Mouse (Mus musculus): ENCODE data around the gene Hc. TPM values are rescaled to one million over a fixed set of nuclear protein-coding genes. Genes with fewer than 3 reads are reported as not detected.

Hc gene
- polyA plus RNA-seq, 1 experiment from 2014 or later, result 1.6 TPM

DNA sequence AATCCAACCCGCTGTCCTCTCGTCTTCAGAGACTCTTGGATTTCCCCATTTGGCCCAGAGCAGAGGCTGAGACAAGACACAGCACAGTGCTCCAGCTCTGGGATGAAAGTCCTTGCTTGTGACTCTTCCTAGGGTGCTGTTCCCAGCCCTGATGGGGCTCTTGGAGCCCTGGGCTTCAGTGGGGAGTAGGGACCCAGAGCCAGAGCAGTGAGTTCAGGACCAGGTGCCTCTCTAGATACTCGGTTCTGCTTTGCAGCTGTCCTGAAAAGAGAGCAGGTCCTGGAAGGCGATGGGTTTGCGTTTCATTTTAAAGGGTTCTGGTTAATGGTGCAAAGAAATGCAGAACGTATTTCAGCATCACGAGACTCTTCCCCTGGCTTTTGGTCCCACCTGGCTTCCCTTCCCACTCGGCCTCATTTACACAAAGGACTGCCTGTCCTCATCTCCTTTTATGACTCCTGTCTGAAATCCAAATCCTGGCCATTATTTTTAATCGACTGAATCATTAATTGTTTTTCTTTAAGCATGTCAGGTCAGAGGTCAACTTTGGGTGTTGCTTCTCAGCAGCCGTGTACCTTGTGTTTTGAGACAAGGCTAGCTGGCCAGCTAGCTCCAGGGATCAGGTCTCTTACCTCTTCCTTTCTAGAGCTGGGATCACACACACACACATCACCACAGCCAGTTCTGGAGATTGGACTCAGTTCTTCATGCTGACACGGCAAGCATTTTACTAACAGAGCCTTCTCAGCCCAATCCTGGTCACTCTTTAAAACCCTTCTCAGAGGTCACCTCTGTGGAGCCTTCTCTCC lies 90.0 kb downstream of the Hc start:
- Histone ChIP-seq H3K27me3 (no peaks in the 10 kb centered on the region), H3K4me1 (no peaks in the 10 kb centered on the region), H3K4me3 (no peak overlapping the region), H3K36me3 (no peaks in the 10 kb centered on the region), H3K9me3 (no peaks in the 10 kb centered on the region), H3K27ac (no peak overlapping the region), H3K4me2 (no peak overlapping the region), H3K9ac (no peak overlapping the region)
- ATAC-seq (ENCODE audit: borderline replicate concordance, extremely low read depth, low FRiP score, low TSS enrichment), result no peak
- 74% methylated on average over 11 of the region's 11 CpGs for WGBS

DNA sequence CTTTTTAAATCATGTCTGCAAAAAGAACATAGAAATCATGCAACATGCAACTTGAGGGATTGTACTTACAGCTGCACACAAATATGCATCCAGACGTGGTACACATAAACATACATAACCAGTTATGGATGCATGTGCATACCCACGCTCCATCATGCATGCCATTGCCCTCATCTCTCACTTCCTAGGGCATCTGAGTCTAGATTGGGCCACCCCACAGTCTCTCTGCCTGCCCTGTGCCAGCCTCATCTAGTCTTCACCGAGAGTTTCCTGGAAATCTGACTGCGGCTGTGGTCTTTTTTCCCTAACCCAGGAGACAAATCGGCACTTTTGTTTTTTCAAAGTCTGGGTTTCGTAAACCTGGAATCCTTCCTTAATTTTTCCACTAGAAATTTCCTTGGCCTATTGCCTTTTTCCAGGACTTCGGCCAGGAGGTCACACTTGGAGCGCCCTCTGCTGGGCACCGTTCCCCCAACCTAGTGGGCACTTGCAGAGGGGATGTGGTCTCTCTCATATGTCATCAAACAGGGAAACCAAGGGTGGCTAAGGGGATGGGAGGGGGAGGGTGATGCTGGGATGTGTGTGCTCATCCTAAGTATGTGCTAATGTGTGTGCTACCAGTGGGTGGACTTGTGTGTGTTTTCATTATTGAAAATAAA lies 91.0 kb downstream of the Hc start:
- no peak overlapping the region for H3K4me3 ChIP-seq
- H3K36me3 ChIP-seq, result no peaks in the 10 kb centered on the region
- H3K27me3 ChIP-seq, result no peaks in the 10 kb centered on the region
- ATAC-seq (ENCODE audit: borderline replicate concordance, extremely low read depth, low FRiP score, low TSS enrichment), result no peak
- H3K27ac ChIP-seq, result no peak overlapping the region
- H3K4me2 ChIP-seq, result no peak overlapping the region
- H3K9ac ChIP-seq, result no peak overlapping the region
- H3K4me1 ChIP-seq, result peaks cover 5% of the 10 kb centered on the region
- 31% methylated on average over 9 of the region's 9 CpGs for WGBS
- no peaks in the 10 kb centered on the region for H3K9me3 ChIP-seq

DNA sequence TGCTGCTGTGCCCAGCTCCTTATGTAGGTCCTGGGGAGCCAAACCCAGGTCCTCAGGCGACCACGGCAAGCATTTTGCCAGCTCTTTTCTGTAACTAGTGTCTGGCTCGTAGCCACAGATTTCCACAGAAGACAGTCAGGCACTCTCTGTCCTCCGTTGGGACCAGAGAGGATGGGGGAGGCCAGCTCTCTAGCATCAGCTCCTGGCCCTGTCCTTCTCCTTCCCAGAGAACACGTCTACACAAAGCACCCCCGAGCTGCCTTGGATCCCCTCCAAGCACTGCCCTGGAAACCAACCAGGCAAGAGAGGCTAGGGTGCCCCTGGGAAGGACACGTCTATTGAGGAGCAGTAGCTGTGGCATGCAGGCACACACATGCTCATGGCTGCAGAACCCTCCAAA lies 92.1 kb downstream of the Hc start:
- no peak for ATAC-seq (ENCODE audit: borderline replicate concordance, extremely low read depth, low FRiP score, low TSS enrichment)
- WGBS, result 61% methylated on average over 7 of the region's 7 CpGs
- no peaks in the 10 kb centered on the region for H3K27me3 ChIP-seq

DNA sequence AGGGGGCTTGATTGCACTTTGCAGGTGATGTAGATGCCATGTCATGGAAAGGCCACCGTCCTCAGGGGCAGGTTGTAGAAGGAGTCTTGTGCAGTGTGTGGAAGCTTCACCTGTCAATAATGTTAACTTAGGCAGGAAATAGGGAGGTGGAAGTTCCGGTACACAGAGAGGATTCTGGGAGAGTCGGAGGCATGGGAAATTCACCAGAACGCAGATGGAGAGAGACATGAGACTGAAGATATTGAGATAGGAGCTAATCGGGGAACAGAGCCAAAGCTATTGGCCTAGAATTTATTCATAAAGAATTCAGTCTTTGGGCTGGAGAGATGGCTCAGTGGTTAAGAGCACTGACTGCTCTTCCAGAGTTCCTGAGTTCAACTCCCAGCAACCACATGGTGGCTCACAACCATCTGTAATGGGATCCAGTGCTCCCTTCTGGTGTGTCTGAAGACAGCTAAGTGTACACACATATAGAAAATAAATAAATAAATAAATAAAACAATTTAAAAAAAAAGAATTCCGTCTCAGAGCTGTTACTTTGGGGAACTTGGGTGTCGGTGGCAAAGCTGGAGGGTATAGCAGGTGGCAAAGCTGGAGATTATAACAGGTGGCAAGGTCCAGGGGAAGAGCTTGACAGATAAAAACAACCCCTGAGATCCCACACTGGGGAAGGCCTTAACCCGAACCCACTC lies 94.8 kb downstream of the Hc start:
- H3K4me3 ChIP-seq, result no peak overlapping the region
- 82% methylated on average over 8 of the region's 8 CpGs for WGBS
- no peak overlapping the region for H3K4me2 ChIP-seq
- H3K4me1 ChIP-seq, result peaks cover 16% of the 10 kb centered on the region
- no peak for ATAC-seq (ENCODE audit: borderline replicate concordance, extremely low read depth, low FRiP score, low TSS enrichment)
- no peaks in the 10 kb centered on the region for H3K9me3 ChIP-seq
- no peaks in the 10 kb centered on the region for H3K27me3 ChIP-seq
- no peak overlapping the region for H3K9ac ChIP-seq
- H3K36me3 ChIP-seq, result no peaks in the 10 kb centered on the region
- no peak overlapping the region for H3K27ac ChIP-seq

More for the DNA sequence above, 92.1 kb downstream of the Hc start:
- H3K27ac ChIP-seq, result no peak overlapping the region
- H3K36me3 ChIP-seq, result no peaks in the 10 kb centered on the region
- H3K4me3 ChIP-seq, result no peak overlapping the region
- H3K9ac ChIP-seq, result no peak overlapping the region
- H3K9me3 ChIP-seq, result no peaks in the 10 kb centered on the region
- H3K4me2 ChIP-seq, result no peak overlapping the region
- H3K4me1 ChIP-seq, result peaks cover 7% of the 10 kb centered on the region

DNA sequence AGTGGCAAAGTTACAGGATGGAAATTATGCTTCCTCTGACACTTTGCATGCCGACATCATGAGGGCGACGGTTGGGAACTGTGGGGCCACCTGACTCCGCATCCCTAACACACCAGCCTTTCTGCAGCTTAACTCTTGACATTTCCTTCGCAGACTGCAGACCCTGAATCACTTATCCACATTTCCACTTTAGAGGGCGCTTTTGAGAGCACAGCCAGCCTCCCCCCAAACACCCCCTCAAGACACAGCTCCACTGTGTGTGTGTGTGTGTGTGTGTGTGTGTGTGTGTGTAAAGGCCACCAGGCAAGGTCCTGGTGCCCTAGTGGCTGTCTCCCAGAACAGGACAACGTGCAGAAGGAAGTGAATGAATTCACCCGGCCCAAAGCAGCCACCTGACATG lies 95.4 kb downstream of the Hc start:
- no peaks in the 10 kb centered on the region for H3K9me3 ChIP-seq
- no peak for ATAC-seq (ENCODE audit: borderline replicate concordance, extremely low read depth, low FRiP score, low TSS enrichment)
- 68% methylated on average over 8 of the region's 8 CpGs for WGBS
- H3K27ac ChIP-seq, result no peak overlapping the region
- peaks cover 22% of the 10 kb centered on the region for H3K4me1 ChIP-seq
- no peaks in the 10 kb centered on the region for H3K36me3 ChIP-seq
- no peak overlapping the region for H3K4me2 ChIP-seq
- H3K27me3 ChIP-seq, result no peaks in the 10 kb centered on the region
- no peak overlapping the region for H3K9ac ChIP-seq
- no peak overlapping the region for H3K4me3 ChIP-seq

DNA sequence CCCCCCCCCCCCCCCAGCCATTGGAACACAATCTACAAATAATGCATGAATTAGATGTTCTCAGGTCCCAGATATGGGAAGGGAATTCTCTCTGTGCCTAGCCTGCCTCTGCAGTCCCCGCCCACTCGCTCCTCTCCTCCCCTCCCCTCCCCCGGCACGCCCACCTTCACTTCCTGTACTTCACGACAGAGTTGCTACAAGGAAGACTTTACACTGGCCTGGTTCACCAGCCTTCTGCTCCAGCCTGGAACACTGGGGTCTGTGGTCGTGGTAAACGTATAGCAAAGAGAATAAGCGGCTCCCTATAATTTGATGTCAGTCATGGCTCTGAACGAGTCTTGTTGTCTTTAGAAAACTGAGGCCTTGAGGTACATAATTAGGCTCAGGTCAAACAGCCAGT lies 95.9 kb downstream of the Hc start:
- H3K4me3 ChIP-seq, result no peak overlapping the region
- H3K4me1 ChIP-seq, result peaks cover 25% of the 10 kb centered on the region
- no peak overlapping the region; the same call in 1 of the 2 replicates for H3K4me2 ChIP-seq
- no peaks in the 10 kb centered on the region for H3K36me3 ChIP-seq
- H3K27ac ChIP-seq, result no peak overlapping the region
- H3K9me3 ChIP-seq, result no peaks in the 10 kb centered on the region
- peak; percentile 19; the same call in 1 of the 2 replicates for ATAC-seq (ENCODE audit: borderline replicate concordance, extremely low read depth, low FRiP score, low TSS enrichment)
- no peaks in the 10 kb centered on the region for H3K27me3 ChIP-seq
- H3K9ac ChIP-seq, result no peak overlapping the region
- 31% methylated on average over 9 of the region's 9 CpGs for WGBS

DNA sequence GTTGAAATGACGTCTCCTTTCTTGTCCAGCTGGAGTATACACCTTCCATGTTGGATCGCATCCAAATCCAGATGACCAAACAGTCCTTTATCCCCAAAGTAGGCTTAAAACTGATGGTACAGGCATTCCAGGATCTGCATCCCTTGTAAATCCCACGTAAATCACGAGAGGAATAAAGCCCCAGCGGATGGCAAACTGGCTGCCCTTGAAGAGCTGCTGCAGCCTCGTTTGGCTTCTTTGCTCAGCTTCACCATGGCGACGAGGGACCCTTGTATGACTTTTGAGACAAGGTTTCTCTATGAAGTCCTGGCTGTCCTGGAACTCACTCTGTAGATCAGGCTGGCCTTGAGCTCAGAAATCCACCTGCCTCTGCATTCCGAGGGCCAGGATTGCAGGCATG lies 96.6 kb downstream of the Hc start:
- H3K9me3 ChIP-seq, result no peaks in the 10 kb centered on the region
- H3K4me3 ChIP-seq, result no peak overlapping the region
- WGBS, result 60% methylated on average over 9 of the region's 9 CpGs
- no peaks in the 10 kb centered on the region for H3K36me3 ChIP-seq
- no peak overlapping the region for H3K4me2 ChIP-seq
- ATAC-seq (ENCODE audit: borderline replicate concordance, extremely low read depth, low FRiP score, low TSS enrichment), result no peak
- no peaks in the 10 kb centered on the region for H3K27me3 ChIP-seq
- no peak overlapping the region for H3K9ac ChIP-seq
- H3K27ac ChIP-seq, result no peak overlapping the region
- peaks cover 25% of the 10 kb centered on the region for H3K4me1 ChIP-seq

DNA sequence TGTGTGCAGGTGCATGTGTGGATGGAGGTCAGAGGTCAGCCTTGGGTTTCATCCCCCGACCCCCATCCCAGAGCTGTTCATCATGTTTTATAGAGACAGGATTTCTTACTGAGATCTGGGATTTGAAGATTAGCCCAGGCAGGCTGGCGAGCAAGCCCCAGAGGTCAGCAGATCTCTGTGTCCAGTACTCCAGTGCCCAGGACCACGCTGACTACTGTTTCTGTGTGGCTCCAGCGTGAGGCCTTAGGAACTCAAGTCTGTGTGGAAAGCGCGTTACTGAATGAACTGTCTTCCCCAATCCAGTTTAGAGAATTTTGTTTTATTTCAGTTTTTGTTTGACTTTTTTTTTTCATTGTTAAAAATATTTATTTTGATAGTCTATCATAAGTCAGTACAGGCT lies 97.0 kb downstream of the Hc start:
- H3K4me1 ChIP-seq, result peaks cover 25% of the 10 kb centered on the region
- no peaks in the 10 kb centered on the region for H3K27me3 ChIP-seq
- no peak overlapping the region for H3K4me2 ChIP-seq
- 83% methylated on average over 6 of the region's 6 CpGs for WGBS
- no peaks in the 10 kb centered on the region for H3K9me3 ChIP-seq
- no peak overlapping the region for H3K27ac ChIP-seq
- ATAC-seq (ENCODE audit: borderline replicate concordance, extremely low read depth, low FRiP score, low TSS enrichment), result no peak
- H3K9ac ChIP-seq, result no peak overlapping the region
- H3K4me3 ChIP-seq, result no peak overlapping the region
- no peaks in the 10 kb centered on the region for H3K36me3 ChIP-seq

DNA sequence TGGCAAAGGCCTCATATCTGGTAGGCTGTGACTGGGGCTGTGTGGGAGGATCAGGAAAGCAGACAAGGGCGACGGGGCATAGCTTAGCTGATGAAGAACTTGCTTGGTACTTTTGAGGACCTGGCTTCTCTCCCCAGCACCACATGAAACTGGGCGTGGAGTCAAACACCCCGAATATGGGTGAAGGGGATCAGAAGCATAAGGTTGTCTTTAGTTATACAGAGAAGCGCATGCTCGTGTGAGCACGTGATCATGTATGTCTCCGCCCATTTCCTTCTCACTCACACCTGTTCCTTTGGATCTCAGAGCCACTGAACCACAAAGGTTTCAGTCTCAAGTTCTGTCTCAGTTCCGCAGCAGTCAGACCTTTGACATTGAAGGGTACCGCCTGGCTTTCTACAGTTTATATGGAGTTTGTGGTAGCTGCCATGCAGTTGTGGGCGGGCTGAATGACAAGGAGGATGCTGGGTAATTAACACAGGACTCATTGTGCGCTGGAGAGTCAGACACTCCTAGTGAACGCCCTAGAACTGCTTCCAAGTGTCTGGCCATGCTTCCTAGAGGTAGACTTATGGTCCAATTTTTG lies 97.8 kb downstream of the Hc start:
- WGBS, result 58% methylated on average over 13 of the region's 13 CpGs
- H3K4me2 ChIP-seq, result no peak overlapping the region
- no peak overlapping the region for H3K27ac ChIP-seq

DNA sequence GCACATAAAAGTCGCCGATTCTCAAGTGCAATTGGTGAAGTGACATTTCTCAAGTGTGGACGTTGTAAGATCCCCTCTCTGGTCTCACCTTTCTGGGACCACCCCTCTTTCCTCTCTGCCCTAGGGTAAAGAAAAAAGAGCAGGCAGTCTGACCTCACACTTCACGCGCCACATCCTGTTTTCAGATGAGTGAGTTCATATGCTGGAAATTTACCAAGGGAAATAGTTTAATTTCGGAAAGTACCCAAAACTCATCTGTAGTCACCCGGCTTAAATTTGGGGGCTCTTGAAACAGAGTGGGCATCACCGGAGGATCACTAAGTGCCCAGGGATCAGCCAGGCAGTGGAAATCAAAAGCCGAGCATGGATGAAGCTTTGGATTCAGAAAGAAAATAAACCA lies 98.3 kb downstream of the Hc start:
- Histone ChIP-seq H3K27me3 (no peaks in the 10 kb centered on the region), H3K4me1 (peaks cover 25% of the 10 kb centered on the region), H3K4me2 (no peak overlapping the region), H3K9me3 (no peaks in the 10 kb centered on the region), H3K4me3 (no peak overlapping the region), H3K36me3 (no peaks in the 10 kb centered on the region), H3K9ac (no peak overlapping the region), H3K27ac (no peak overlapping the region)
- no peak for ATAC-seq (ENCODE audit: borderline replicate concordance, extremely low read depth, low FRiP score, low TSS enrichment)
- 65% methylated on average over 9 of the region's 9 CpGs for WGBS

More for the DNA sequence above, 97.8 kb downstream of the Hc start:
- peaks cover 25% of the 10 kb centered on the region for H3K4me1 ChIP-seq
- H3K27me3 ChIP-seq, result no peaks in the 10 kb centered on the region
- no peaks in the 10 kb centered on the region for H3K9me3 ChIP-seq
- H3K9ac ChIP-seq, result no peak overlapping the region
- H3K4me3 ChIP-seq, result no peak overlapping the region
- H3K36me3 ChIP-seq, result no peaks in the 10 kb centered on the region
- ATAC-seq (ENCODE audit: borderline replicate concordance, extremely low read depth, low FRiP score, low TSS enrichment), result no peak

DNA sequence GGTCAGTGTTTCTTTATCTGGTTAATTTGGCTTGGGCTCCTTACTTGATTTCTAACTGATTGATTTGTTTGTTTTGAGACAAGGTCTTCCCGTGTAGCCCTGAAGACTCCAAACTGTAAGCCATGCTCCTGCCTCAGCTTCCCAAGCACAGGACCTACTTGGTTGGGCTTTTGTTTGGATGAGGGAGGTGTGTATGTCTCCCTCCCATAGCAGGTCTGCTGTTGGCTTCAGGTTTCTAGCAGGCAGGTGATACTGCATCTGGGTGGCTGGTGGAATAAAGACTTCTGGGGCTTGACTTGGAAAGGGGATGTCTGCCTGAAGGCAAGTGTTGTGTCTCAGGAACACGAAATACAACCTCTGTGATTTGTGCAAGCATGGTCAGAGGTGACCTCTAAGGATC lies 99.0 kb downstream of the Hc start:
- Histone ChIP-seq H3K4me2 (no peak overlapping the region), H3K4me3 (no peak overlapping the region), H3K27me3 (no peaks in the 10 kb centered on the region), H3K9ac (no peak overlapping the region), H3K4me1 (peaks cover 25% of the 10 kb centered on the region), H3K36me3 (no peaks in the 10 kb centered on the region), H3K9me3 (no peaks in the 10 kb centered on the region), H3K27ac (no peak overlapping the region)
- no peak for ATAC-seq (ENCODE audit: borderline replicate concordance, extremely low read depth, low FRiP score, low TSS enrichment)
- 50% methylated on average over 2 of the region's 2 CpGs for WGBS
